Mouse (Mus musculus) limb, embryonic 15.5 days (tissue): ENCODE data around the gene Trh. TPM values are rescaled to one million over a fixed set of nuclear protein-coding genes. Genes with fewer than 3 reads are reported as not detected.
A peak's percentile ranks its signal among the peaks of the same experiment; 100 is the strongest.

Experiments
- ATAC-seq: fragments of 200-750 bp; cut with Nextera tagmentation; 2 replicates; pipeline ENCODE4 v1.8.0; 2017; ENCODE audit warnings: low read depth, moderate TSS enrichment; ENCODE audit not compliant: insufficient number of reproducible peaks, low FRiP score, low TSS enrichment
- H3K27ac ChIP-seq: fragments of 300-500 bp; sonication (generic); 2 replicates; pipeline ENCODE4 v1.5.1; 2015; ENCODE audit warnings: moderate library complexity, mild to moderate bottlenecking, inconsistent platforms
- H3K27me3 ChIP-seq: fragments of 300-500 bp; sonication (generic); 2 replicates; pipeline ENCODE4 v1.6.1; 2015; ENCODE audit warnings: inconsistent platforms
- H3K36me3 ChIP-seq: fragments of 300-500 bp; sonication (generic); 2 replicates; pipeline ENCODE4 v1.6.1; 2015; ENCODE audit warnings: inconsistent platforms
- H3K4me1 ChIP-seq: fragments of 300-500 bp; sonication (generic); 2 replicates; pipeline ENCODE4 v1.6.1; 2015; ENCODE audit warnings: inconsistent platforms
- H3K4me2 ChIP-seq: fragments of 300-500 bp; sonication (generic); 2 replicates; pipeline ENCODE4 v1.6.1; 2015; ENCODE audit warnings: mild to moderate bottlenecking, inconsistent platforms
- H3K4me3 ChIP-seq: fragments of 300-500 bp; sonication (generic); 2 replicates; pipeline ENCODE4 v1.5.1; 2015; ENCODE audit warnings: mild to moderate bottlenecking, inconsistent platforms
- H3K9ac ChIP-seq: fragments of 300-500 bp; sonication (generic); 2 replicates; pipeline ENCODE4 v1.6.1; 2015; ENCODE audit warnings: inconsistent platforms
- H3K9me3 ChIP-seq: fragments of 300-500 bp; sonication (generic); 2 replicates; pipeline ENCODE4 v1.6.1; 2016; ENCODE audit warnings: inconsistent platforms
- WGBS: fragments of 180-500 bp; shearing (Covaris S2); methylation state at CpG from one replicate; pipeline ENCODE4 v1.1.7; 2015; 5-methylcytosine and 5-hydroxymethylcytosine counted together
- polyA plus RNA-seq: library from polyadenylated mRNA; unstranded; fragments of >200 nt; fragmentation: Nextera tagmentation; extraction: Ambion mirVana; gene quantifications from 2 replicates; pipeline ENCODE4 v1.2.1, GENCODE M21; 2015

The Trh gene
- not detected in 2 replicates for polyA plus RNA-seq

DNA sequence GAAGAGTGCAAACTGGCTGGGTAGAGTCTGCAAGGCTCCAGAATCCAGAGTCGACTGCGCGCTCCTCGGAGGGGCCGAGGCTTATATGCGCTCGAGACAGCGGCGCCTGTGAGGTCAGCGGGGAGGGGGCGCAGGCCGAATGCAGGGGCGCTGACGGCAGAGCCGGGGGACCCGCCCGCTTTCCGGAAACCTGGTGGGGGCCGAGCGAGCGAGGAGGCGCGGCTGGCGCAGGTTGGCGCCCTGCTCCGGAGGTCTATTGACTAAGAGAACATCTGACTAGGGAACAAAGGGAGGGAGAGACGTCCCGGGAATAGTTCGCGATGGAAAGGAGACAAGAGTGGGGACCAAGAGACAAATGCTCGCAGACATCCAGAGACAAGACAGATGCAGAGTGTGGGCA, at the start of gene Trh:
Gene Trh, minus strand, starts transcription at position 60 of the 400 bp plus-strand sequence.
- Histone ChIP-seq H3K27me3 (peaks cover 38% of the 10 kb centered on the region), H3K27ac (no peak within 1 kb of the TSS), H3K9me3 (no peaks in the 10 kb centered on the region), H3K4me2 (peak within 1 kb of the TSS; percentile 45), H3K4me1 (peaks cover 6% of the 10 kb centered on the region), H3K9ac (peak within 1 kb of the TSS; percentile 10; the same call in 1 of the 2 replicates), H3K36me3 (no peaks in the 10 kb centered on the region), H3K4me3 (peak within 1 kb of the TSS; percentile 32)
- WGBS = 2% methylated on average over 31 of the region's 31 CpGs
- ATAC-seq = no peak

DNA sequence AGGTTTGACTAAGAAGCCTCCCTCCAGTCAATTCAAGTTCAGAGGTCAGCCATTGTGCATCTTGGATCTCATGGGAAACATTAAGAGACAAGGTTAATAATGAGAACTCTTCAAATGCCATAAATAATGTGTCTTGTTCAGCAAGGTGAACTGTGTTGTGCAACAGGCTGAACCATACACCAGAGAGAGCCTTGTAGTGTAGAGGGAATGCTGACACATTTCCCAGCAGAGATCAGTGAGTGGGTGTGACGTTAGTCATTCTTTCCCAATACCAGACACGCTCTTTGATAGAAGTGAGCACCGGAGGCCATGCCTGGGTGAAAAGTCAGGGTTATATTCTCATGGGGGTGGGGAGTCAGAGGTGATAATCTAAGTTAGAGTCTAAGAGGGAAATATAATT, 46.4 kb upstream of the Trh start:
- no peaks in the 10 kb centered on the region for H3K36me3 ChIP-seq
- no peaks in the 10 kb centered on the region for H3K4me1 ChIP-seq
- no peak for ATAC-seq
- 79% methylated on average over 3 of the region's 3 CpGs for WGBS
- no peaks in the 10 kb centered on the region for H3K9me3 ChIP-seq
- H3K27me3 ChIP-seq = no peaks in the 10 kb centered on the region
- H3K27ac ChIP-seq = no peak overlapping the region
- no peak overlapping the region for H3K4me2 ChIP-seq
- H3K9ac ChIP-seq = no peak overlapping the region
- H3K4me3 ChIP-seq = no peak overlapping the region

DNA sequence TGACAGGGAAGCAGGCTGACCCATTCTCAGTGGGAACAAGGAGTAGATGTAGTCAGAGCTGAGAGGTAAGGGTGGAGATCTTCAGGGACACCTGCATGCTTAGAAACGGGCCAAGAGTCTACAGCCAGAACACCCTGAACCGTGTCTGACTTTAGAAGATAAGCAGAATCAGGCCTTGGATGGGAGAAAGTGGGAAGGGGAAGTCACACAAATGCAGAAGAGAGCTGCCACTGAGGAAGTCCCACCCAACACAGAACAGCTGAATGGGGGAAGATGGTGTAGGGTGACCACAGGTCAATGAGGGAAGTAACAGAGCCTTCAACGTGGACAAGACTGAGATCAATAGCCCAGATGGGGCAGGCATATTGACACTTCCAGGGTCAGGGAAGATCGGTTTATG, 42.4 kb upstream of the Trh start:
- Histone ChIP-seq H3K9me3 (no peaks in the 10 kb centered on the region), H3K36me3 (no peaks in the 10 kb centered on the region), H3K4me3 (no peak overlapping the region), H3K4me1 (no peaks in the 10 kb centered on the region), H3K4me2 (no peak overlapping the region), H3K27me3 (no peaks in the 10 kb centered on the region), H3K9ac (no peak overlapping the region), H3K27ac (no peak overlapping the region)
- no peak for ATAC-seq
- 50% methylated on average over 4 of the region's 4 CpGs for WGBS

DNA sequence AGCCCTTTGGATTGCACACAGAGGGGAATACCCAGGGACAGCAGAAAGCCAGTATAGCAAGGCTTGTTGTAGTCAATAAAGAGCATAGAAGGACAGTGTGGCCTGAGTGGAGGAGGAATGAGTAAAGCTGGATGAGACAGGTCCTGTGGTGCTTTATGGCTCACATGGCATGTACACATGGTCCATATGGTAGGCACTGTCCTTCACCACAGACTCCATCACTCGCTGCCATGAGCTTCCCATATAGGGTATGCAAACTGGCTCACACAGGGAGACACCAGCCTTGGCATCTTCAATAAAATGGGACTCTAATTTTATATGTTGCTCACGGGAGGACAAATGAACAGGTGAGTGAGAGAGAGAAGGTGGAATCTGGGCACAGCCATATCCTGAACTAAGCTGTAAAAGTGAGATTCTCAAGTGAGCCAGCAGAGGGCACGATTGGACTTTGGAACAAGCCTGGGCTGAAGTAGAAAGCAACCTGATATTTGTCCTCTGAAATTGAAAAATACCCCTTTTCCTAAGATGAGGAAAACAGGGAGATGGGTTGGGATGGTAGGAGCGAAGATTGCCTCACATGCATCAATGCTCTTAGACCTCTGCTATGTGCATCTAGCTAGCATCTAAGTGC, 41.9 kb upstream of the Trh start:
- H3K4me3 ChIP-seq = no peak overlapping the region
- ATAC-seq = no peak

DNA sequence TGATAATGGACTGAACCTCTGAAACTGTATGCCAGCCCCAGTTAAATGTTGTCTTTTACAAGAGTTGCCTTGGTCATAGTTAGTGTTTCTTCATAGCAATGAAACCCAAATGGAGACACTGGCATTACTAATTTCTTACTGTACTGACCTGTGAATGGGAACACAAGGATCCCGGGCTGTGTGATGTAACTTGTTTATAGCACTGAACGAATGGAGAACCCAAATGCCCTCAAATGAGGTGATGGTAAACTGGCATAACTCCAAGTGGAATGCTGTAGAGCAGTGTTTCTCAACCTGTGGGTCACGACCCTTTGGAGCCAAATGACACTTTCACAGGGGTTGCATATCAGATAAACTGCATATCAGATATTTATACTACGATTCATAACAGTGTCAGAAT, 41.1 kb upstream of the Trh start:
- 68% methylated on average over 4 of the region's 4 CpGs for WGBS
- H3K9ac ChIP-seq = no peak overlapping the region
- no peaks in the 10 kb centered on the region for H3K27me3 ChIP-seq
- no peak overlapping the region for H3K4me2 ChIP-seq
- no peaks in the 10 kb centered on the region for H3K36me3 ChIP-seq
- no peak overlapping the region for H3K4me3 ChIP-seq
- ATAC-seq = no peak
- H3K27ac ChIP-seq = no peak overlapping the region
- H3K9me3 ChIP-seq = no peaks in the 10 kb centered on the region
- no peaks in the 10 kb centered on the region for H3K4me1 ChIP-seq

More for the DNA sequence above, 41.9 kb upstream of the Trh start:
- H3K36me3 ChIP-seq = no peaks in the 10 kb centered on the region
- 32% methylated on average over 4 of the region's 4 CpGs for WGBS
- no peak overlapping the region for H3K4me2 ChIP-seq
- no peak overlapping the region for H3K27ac ChIP-seq
- no peak overlapping the region for H3K9ac ChIP-seq
- no peaks in the 10 kb centered on the region for H3K27me3 ChIP-seq
- no peaks in the 10 kb centered on the region for H3K4me1 ChIP-seq
- no peaks in the 10 kb centered on the region for H3K9me3 ChIP-seq

DNA sequence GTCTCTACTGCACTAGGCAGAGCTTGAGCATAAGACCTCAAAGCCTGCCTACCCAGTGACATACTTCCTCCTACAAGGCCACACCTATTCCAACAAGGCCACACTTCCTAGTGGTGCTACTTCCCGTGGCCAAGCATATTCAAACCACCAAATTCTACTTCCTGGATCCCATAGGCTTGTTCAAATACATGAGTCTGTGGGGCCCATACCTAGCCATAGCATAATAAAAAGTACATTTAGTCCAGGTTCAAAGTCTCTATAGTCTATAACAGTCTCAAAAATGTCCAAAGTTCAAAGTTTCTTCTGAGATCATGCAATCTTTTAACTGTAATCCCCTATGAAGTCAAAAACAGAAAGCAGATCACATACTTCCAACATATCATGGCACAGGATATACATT, 32.7 kb upstream of the Trh start:
- Histone ChIP-seq H3K27me3 (no peaks in the 10 kb centered on the region), H3K4me1 (no peaks in the 10 kb centered on the region), H3K9me3 (no peaks in the 10 kb centered on the region), H3K36me3 (no peaks in the 10 kb centered on the region), H3K9ac (no peak overlapping the region), H3K4me3 (no peak overlapping the region), H3K4me2 (no peak overlapping the region), H3K27ac (no peak overlapping the region)
- ATAC-seq = no peak
- 69% methylated on average over 1 of the region's 1 CpGs for WGBS

DNA sequence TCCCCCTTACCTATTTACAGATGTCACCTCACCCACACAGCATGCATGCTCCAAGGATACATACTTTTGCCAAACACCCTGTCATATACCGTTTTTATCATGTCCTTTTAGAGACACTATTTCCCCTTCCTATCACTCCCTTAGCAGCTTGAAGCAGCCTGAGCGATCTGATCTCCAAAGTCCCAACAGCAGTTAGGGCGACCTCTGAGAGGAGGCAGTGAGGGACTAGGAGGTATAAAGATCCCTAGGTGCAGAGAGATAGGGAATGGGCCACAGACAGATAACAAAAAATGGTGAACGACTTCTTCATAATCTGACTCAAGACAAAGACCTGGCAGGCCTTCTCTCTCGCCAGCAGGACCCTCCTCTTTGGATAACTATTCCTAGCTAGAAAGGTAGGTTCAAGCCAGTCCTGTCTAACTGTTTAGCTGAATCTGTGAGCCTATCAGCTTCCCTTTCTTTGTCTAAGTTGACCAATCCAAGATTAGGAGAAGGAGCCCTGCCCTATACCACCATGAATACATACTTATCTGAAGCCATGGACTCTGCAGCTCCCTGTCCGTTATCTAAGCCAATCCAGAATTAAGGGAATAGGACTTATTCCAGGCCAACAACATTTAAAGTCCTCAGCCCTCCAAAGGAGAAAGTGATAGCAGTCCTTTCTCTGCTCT, 29.3 kb upstream of the Trh start:
- H3K4me3 ChIP-seq = no peak overlapping the region
- H3K4me1 ChIP-seq = no peaks in the 10 kb centered on the region
- no peak overlapping the region for H3K9ac ChIP-seq
- H3K4me2 ChIP-seq = no peak overlapping the region
- H3K9me3 ChIP-seq = no peaks in the 10 kb centered on the region
- H3K27me3 ChIP-seq = no peaks in the 10 kb centered on the region
- 79% methylated on average over 6 of the region's 6 CpGs for whole genome bisulfite sequencing
- no peak overlapping the region for H3K27ac ChIP-seq
- no peak for ATAC-seq
- H3K36me3 ChIP-seq = no peaks in the 10 kb centered on the region

DNA sequence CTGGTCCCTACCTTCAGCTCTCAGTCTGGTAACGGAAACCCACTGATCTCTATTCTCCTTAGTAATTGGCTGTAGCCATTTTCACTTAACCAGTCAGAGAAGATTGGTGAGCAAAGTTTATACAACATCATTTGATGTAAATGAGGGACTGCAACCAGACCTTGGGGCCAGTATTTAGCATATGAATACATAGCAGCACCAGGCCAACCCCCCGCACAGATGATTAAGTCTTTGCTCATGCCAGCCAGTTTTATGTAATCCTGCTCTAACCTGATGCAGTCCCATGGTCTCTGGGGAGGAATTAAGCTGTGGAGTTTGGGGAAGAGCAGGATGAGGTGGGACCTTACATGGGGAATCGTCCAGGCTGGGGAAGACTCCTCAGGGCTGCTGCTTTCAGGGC, 28.2 kb upstream of the Trh start:
- H3K27me3 ChIP-seq = no peaks in the 10 kb centered on the region
- H3K9me3 ChIP-seq = no peaks in the 10 kb centered on the region
- H3K4me3 ChIP-seq = no peak overlapping the region
- H3K27ac ChIP-seq = no peak overlapping the region
- H3K9ac ChIP-seq = no peak overlapping the region
- 67% methylated on average over 3 of the region's 3 CpGs for WGBS
- ATAC-seq = no peak
- no peaks in the 10 kb centered on the region for H3K4me1 ChIP-seq
- H3K4me2 ChIP-seq = no peak overlapping the region
- H3K36me3 ChIP-seq = no peaks in the 10 kb centered on the region

DNA sequence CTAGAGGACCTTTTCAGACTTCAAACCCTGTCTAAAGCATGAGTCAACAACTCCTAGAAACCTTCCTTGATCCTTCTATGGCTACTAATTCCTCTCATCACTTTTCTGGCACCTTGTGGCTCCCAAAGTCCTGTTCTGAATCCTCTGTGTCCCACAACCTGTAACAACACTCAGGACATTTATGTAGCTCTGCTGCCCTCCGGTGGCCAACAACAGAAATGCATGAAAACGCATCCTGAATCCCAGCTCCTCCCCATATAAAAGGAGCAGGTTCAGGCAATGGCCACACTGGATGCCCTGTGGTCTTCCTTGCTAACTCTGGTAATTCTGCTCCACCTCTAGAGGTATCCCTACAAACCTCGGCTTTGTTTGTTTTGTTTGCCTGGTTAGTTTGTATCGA, 24.6 kb upstream of the Trh start:
- H3K4me3 ChIP-seq = no peak overlapping the region
- 14% methylated on average over 4 of the region's 4 CpGs for WGBS
- no peak overlapping the region for H3K9ac ChIP-seq
- H3K4me2 ChIP-seq = no peak overlapping the region
- no peak overlapping the region for H3K27ac ChIP-seq
- no peaks in the 10 kb centered on the region for H3K36me3 ChIP-seq
- H3K9me3 ChIP-seq = no peaks in the 10 kb centered on the region
- no peak for ATAC-seq
- no peaks in the 10 kb centered on the region for H3K4me1 ChIP-seq
- no peaks in the 10 kb centered on the region for H3K27me3 ChIP-seq

DNA sequence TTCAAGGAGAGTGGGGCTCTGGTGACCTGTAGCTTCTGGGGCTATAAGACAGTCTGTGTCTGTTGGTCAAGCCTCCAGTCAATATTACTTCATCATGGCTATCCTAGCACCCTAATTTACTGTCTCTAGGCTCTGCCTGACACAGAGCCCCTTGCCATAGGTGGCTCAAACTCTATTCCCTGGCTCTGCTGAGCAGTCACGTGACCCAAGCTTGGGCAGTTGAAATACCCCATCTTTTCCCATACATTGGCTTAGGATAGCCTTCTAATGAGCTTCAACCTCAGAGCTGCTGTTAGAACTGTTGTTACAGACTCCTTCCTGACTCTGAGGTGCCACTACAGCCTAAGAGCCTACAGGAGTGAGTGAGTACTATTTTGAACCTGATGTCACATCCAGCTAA, 23.6 kb upstream of the Trh start:
- no peaks in the 10 kb centered on the region for H3K4me1 ChIP-seq
- no peak overlapping the region for H3K9ac ChIP-seq
- no peak overlapping the region for H3K27ac ChIP-seq
- no peak overlapping the region for H3K4me3 ChIP-seq
- no peak for ATAC-seq
- 69% methylated on average over 1 of the region's 1 CpGs for WGBS
- no peaks in the 10 kb centered on the region for H3K27me3 ChIP-seq
- H3K9me3 ChIP-seq = no peaks in the 10 kb centered on the region
- no peak overlapping the region for H3K4me2 ChIP-seq
- H3K36me3 ChIP-seq = no peaks in the 10 kb centered on the region

DNA sequence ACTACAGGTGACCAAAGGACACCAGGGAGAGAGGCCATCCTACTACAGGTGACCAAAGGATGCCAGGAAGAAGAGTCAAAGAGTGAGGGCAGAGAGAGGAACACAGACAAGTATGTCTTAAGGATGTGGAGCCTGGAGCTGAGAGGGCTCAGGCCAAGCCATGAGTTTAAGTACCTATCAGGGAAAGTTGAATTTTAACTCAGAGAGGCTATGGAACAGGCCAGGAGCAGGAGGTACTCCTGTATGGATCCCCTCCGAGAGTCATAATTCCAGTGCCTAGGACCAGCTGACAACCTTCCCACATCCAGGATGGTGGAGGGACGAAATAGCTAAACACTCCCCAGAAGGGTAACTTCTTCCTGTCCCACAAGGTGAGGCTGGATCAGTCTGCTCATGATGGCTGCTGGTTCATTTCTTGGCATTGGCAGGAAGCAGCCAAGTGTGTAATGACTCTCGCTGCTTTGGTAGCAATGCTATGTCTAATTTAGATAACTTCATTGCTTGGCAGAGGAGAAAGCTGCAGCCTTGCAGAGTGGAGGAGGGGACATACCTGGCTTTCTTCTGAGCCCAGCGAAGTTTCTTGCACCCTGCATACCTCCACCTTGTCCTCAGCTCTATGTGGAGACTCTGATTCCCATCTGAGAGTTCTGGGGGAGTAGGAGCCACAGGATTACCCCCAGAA, 16.9 kb upstream of the Trh start:
- H3K4me2 ChIP-seq = no peak overlapping the region
- no peaks in the 10 kb centered on the region for H3K27me3 ChIP-seq
- H3K27ac ChIP-seq = no peak overlapping the region
- no peak overlapping the region for H3K9ac ChIP-seq
- 59% methylated on average over 4 of the region's 4 CpGs for WGBS
- H3K36me3 ChIP-seq = no peaks in the 10 kb centered on the region
- no peaks in the 10 kb centered on the region for H3K9me3 ChIP-seq
- no peaks in the 10 kb centered on the region for H3K4me1 ChIP-seq
- no peak overlapping the region for H3K4me3 ChIP-seq
- ATAC-seq = no peak

DNA sequence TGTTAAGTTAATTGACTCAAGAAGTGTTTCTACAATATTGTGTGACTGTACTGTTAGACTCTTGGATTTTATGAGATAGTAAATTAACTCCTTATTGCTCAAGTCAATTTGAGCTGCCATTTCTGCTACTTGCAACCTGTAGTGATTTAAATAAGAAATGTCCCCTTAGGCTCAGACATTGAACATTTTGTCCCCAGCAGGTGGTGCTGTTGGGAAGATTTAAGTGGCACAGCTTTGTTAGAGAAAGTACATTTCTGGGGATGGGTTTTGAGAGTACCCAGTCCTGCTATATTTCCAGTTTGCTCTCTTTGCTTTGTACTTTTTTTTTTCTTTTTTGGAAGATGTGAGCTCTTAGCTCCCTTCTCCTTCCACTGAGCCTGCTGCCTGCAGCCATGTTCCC, 10.9 kb upstream of the Trh start:
- Histone ChIP-seq H3K36me3 (no peaks in the 10 kb centered on the region), H3K9me3 (no peaks in the 10 kb centered on the region), H3K27me3 (no peaks in the 10 kb centered on the region; the same call in 1 of the 2 replicates), H3K4me1 (no peaks in the 10 kb centered on the region), H3K4me3 (no peak overlapping the region), H3K9ac (no peak overlapping the region), H3K4me2 (no peak overlapping the region), H3K27ac (no peak overlapping the region)
- no peak for ATAC-seq
